Mouse (Mus musculus) heart, postnatal 0 days (tissue): Measurements from ENCODE around the gene Arl15.

Experiments
- CTCF ChIP-seq: IDR thresholded peaks from 2 replicates; pipeline ENCODE4 v1.5.1; 2016; ENCODE audit warnings: antibody characterized with exemption, control low read depth, low read depth
- EP300 ChIP-seq: IDR thresholded peaks from 2 replicates; pipeline ENCODE4 v1.6.1; 2016; ENCODE audit warnings: antibody characterized with exemption, low read depth

DNA sequence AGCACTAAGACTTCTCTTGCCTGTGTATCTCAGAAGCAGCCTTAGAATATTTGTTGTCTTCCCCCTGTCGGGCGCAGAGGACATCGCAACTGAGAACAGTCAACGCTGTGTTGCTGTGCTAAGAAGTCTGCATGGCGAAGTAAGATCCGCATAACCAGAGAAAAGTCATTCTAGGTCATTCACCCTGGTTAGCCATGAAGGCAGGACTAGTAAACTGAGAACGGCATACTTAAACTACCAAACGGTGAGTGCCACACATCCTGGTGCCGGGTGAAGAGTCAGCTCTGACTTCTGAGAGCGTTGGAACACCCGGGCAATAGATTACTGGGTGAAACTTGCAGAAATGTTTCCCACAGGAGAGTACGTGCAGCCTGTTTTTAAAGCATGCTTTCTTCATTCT, 320.3 kb downstream of the Arl15 start:
- TF ChIP-seq CTCF, result no peak
- no peak for TF ChIP-seq EP300
